Mouse (Mus musculus): Measurements from ENCODE around the gene Mrpl54.

GRCm38 (mm10) chr10:81288601-81289000 is 21.9 kb upstream of the Mrpl54 start:
- peak; percentile 66; the same call in 1 of the 2 replicates for TF ChIP-seq CTCF (IDR thresholded peaks at IDR 0.05; ENCODE audit: insufficient read depth, low read depth, low read length)
- TF ChIP-seq POLR2A (IDR thresholded peaks at IDR 0.05; ENCODE audit: insufficient read depth, low read depth, low read length): no peak

Measured in olfactory bulb, adult 2 months (tissue).